Mouse (Mus musculus): ENCODE results near the gene Gabbr1.
"Not testable (repeated sequence)": the region's sequence is repeated elsewhere in the genome, so short reads cannot be mapped to it uniquely, and the experiment has no call there.

Gabbr1 gene

DNA sequence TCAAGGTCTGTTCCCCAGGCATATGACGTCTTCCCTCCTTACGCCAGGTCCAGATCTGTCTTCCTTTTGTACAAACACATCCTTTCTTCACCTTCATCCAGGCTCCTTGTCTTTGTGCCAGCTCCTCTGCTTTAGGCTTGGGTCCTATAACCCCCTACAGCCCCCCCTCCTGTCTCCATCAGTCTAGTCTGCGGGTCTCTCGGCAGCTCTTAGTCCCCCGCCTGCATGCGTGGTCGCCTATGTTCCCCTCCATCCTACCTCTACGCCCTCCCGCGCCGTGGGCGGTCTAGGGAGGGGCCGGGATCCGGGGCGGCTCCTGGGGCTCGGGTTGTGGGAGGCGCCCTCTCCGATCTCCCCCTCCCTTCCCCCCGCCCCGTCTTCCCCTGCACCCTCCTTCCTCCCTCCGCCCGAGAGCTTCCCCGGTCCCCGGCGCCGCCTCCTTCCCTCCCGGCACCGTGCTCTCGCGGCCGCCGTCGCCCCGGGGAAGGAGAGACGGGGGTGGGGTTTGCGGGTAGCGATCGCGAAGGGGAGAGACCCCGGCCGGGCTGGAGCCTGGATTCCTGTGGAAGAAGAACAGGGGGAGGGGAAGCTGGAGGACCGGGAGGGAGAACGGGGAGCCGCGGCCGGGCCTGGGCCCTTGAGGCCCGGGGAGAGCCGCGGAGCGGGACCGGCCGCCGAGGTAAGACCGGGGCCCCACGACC is at the start of gene Gabbr1:
Gene Gabbr1 (plus strand): TSS at position 356 of the 701 bp plus-strand sequence.
- peak; percentile 88 for DNase-seq (ENCODE audit: low read depth, low spot score)

DNA sequence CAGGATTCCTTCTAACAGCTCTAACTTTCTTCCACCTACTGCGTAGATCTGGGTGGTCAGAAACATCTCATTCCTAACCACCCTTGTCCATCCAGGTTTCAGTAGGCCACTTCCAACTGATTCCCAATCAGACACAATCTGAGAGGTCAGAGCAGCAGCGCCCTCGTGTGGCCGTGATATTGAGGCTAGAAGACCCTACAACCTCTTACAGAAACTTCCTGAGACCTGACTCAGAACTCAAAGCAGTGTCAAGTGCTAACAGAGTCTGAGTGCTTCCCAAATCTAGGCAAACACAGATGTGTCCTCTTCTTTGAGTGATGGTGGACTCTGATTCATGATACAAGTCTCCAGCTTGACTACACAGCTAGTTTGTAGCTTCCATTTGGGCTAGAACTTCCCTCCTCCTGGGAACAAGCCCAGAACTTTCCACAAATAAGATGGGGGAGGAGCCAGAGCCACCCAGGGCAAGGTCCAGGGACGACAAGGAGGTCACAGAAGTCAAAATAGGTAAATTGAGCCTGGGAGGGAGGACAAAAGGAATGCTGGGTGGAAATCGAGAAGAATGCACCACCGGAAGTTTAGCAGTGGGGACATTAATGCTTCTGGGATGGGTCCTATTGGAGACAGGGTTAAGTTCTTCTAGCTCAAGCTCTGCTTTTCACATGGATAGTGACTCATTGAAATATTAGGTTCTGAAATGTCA is 48.6 kb upstream of the Gabbr1 start:
- peak; percentile 74 for DNase-seq (ENCODE audit: low read depth, low spot score)

DNA sequence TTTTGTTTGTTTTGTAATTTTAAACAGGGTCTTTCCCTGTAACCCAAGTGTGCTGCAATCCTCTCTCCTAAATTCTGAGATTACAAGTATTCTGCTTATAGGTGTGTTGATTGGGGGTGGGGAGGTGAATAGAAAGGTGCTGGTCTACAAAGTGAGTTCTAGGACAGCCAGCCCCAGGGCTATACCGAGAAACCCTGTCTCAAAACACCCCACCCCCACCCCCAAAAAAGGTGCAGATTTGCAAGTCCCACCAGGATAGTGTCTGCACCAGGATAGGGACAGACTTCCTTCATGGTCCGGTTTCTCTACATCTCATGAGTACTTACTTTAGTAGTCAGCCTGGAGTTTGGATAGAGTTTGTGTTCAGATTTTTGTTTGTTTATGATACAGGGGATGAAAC is 47.3 kb upstream of the Gabbr1 start:
- DNase-seq (ENCODE audit: low read depth, low spot score), result no peak

DNA sequence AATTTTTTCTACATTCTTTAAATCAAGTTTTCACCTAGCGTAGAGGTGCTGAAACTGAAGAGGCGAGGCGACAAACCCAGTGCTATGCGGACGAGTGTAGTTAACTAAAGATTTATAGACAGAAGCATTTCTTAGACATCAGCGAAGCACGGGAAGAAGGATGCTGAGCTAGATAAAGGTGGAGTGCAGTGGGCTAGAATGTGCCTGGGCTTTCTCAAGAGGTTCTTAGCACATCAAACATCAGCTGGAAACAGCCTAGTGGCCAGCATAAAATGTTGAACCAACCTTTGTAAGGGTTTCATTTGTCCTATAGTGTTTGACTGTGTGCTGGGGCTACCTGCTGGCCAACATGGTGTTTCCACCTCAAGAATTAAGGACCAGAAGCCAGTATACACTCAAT is 44.9 kb upstream of the Gabbr1 start, which contains the start of gene Zfp57:
Gene Zfp57 (plus strand): TSS at position 301 of the 400 bp plus-strand sequence.
- no peak for DNase-seq (ENCODE audit: low read depth, low spot score)

DNA sequence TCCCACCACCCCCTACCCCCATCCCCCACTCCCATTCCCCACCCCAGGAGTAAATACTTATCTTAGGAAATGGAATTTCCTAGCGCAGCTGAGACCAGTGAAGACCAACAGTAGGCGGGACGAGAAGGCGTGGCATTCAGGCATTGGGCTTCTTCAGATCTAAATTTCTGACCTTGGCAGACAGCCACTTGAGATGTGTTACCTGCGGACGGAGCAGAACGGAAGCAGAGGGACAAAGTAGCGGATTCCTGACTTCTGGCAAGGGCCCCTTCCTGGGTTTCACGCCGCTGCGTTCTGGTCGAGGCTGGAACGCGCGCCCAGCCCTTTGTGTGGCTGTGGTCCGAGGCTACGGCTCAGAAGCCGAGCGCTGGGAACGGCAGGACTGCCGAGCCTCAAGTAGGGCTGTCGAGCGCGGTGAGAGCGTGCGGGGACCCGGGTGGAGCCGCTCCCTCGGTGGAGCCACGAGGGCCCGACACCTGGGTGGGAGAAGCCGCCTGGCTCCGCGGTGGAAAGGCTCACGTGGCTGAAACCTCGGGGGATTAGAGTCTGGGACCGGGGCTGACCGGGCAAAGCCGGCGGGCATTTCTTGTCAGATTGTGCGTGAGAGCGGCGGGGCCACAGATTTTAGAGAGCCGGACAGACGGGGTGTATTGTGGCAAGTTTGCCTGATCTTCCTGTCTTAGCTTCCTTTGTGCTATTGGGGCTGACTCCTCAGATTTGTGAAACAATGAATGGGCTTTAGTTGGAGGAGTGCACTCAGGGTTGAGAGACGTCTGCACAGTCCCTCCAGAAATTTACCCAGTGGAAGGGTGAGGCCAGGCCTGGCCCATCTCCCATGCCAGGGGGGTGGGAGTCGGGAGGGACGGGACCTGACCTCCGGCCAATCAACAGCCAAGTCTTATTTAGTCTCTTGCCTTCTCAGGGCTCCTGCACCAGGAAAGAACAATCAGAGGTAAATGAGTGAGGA is 43.1 kb upstream of the Gabbr1 start:
- no peak for DNase-seq (ENCODE audit: low read depth, low spot score)

- DNase-seq (ENCODE audit: low read depth, low spot score), result no peak
Observed at GRCm38 (mm10) chr17:37003366-37003765, 42.4 kb upstream of the Gabbr1 start.

DNA sequence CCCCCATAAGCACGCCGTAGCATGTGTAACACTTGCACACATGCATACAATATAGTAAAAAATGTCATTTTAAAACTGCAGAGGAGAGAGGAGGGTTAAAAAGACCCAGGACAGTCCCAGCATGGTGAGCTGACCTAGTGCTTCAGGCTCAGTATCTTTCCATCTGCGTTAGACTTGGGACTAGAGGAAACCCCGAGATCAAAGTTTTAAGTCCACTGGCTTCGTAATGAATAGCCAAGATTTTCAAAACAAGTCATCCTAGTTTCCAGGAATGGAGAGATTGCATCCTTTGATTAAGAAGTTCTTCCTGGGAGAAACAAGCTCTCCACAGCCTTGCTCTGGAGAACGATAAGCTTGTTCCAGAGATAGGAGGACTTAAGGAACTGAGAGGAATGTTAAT is 37.6 kb upstream of the Gabbr1 start:
- no peak for DNase-seq (ENCODE audit: low read depth, low spot score)

- no peak for DNase-seq (ENCODE audit: low read depth, low spot score)
Observed at GRCm38 (mm10) chr17:37009460-37010042, 36.2 kb upstream of the Gabbr1 start.

DNA sequence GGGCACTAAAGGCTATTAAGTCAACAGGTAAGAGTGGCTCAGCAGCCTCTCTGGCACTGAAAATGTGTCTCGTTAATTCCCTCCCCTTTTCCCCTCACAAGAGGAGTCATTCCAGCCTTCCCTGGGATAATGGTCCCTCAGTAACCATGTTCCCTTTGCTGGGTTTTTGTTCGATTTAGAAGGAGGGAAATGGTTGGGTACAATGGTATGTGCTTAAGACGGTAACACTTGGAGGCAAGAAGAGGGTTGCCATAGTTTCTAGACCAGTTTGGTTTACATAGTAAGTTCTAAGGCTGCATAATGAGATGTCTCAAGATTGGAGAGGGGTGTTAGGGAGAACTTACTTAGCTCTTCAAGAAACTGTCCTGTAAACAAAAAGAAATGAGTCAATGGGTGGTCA is 34.0 kb upstream of the Gabbr1 start:
- DNase-seq (ENCODE audit: low read depth, low spot score), result no peak

- DNase-seq (ENCODE audit: low read depth, low spot score), result no peak
Observed at GRCm38 (mm10) chr17:37012141-37012540, 33.6 kb upstream of the Gabbr1 start.

DNA sequence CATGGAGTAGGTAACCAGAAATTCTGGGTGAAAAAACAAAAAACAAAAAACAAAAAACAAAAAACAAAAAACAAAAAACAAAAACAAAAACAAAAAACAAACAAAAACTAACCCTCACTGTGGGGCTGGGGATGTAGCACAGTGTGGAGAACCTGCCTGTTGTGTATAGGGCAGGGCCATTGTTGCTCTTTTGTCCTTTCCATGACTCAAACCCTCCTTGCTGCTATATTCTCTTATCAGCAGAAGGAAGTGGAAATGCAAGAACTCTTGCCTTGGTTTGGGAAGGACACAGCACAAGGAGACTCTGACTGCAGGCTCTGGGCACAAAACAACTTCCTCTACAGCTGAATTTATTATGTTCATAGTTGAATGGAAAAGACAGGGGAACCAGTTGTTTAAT is 29.4 kb upstream of the Gabbr1 start:
- DNase-seq (ENCODE audit: low read depth, low spot score), result no peak

- no peak for DNase-seq (ENCODE audit: low read depth, low spot score)
Observed at GRCm38 (mm10) chr17:37018328-37018727, 27.4 kb upstream of the Gabbr1 start.

GRCm38 (mm10) chr17:37019242-37019641 is 26.5 kb upstream of the Gabbr1 start:
- DNase-seq (ENCODE audit: low read depth, low spot score), result not testable (repeated sequence)

DNA sequence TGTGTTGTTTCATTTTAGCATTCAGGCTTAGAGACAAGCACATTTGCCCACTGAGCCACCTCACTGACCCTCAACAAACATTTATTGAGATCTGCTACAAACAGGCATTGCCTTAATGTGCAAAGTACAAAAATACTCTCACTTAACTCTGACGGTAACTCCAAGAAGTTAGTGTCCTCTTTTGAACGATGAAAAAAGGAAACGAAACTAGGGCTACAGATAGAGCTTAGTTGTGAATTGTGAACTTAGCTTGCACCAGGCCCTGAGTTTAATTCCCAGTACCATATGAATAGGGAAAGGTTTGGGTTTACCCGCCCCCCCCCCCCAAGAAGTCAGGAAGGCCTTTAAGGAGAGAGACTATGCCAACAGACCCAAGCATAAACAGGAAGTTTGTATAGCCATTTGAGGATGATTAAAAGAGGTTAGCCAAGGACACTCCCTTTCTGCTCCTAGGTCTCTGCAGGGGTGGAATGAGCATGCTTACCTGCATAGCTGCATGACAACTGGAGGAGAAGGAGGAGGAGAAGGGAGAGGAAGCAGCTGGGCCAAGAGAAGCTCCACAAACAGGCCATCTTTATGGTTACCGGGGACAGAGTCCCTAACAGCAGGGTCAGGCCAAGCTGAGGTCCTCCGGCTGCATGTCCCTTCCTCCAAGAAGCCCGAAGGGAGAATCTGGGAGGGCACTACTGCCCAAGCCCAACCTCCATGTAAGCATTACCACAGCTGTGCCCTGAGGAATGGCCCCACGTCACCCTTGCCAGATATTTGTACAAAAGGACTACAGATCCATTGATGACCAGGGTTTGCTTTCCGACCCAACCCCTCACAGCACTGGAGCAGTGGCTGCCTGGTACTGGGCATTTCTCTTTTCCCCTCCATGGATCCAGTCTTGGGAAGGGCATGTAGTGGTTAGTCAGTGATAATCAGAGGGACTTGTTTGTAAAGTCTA is 22.9 kb upstream of the Gabbr1 start, which contains the start of gene Mog:
Gene Mog (minus strand): TSS at position 771 of the 949 bp plus-strand sequence.
- peak; percentile 67 for DNase-seq (ENCODE audit: low read depth, low spot score)

GRCm38 (mm10) chr17:37026425-37026824 is 19.3 kb upstream of the Gabbr1 start:
- no peak for DNase-seq (ENCODE audit: low read depth, low spot score)

DNA sequence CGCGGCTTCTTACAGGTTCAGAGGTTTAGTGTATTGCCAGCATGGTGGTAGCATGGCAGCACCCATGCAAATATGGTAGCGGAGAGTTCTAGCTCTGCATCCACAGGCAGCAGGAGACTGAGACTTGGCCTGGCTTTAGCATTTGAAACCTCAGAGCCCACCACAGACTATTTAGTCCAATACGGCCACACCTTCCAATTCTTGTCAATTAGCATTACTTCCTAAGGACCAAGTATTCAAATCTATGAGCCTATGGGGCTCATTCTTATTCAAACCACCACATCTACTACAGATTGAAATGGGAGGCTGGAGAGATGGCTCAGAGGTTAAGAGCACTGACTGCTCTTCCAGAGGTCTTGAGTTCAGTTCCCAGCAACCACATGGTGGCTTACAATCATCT is 18.3 kb upstream of the Gabbr1 start:
- DNase-seq (ENCODE audit: low read depth, low spot score), result no peak

- DNase-seq (ENCODE audit: low read depth, low spot score), result no peak
Observed at GRCm38 (mm10) chr17:37028212-37028611, 17.6 kb upstream of the Gabbr1 start.

DNA sequence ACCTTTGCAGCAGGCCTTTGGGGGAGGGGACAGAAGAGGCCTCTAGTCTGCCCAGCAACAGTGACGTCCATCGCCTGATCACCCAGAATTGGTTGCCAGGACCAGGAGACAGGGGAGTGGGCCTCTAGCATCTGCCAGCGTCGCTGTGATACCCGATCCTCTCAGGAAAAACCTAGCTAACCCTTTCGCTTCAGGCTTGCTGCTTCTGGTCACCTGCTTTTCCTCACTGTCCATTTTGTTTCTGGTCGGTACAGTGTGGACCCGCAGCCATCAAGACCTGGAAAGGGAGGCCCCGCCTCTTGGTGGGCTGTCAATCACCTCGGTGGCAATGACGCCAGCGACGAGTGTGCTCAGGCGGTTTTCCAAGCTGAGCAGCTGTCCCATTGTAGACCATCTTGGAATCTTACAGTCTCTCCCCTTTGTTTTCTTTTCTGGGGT is 17.1 kb upstream of the Gabbr1 start:
- peak; percentile 94 for DNase-seq (ENCODE audit: low read depth, low spot score)

DNA sequence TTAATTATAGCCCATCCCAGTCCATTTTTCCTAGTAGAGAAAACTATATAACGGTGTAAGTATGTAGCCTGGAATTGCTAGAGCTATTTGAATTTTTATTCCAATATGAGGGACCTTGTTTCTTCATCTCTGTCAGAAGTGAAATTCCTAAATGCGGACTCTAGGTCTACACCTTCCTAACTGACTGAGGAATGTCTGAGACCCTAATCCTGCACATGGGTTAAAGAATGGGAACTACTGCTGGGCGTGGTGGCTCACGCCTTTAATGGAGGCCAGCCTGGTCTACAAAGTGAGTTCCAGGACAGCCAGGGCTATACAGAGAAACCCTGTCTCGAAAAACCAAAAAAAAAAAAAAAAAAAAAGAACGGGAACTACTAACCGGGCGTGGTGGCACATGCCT is 16.6 kb upstream of the Gabbr1 start:
- DNase-seq (ENCODE audit: low read depth, low spot score), result no peak
